Mouse (Mus musculus) kidney, adult 8-10 months (tissue): Measurements from ENCODE around the gene Aph1a.
"Not testable (repeated sequence)": the region's sequence is repeated elsewhere in the genome, so short reads cannot be mapped to it uniquely, and the experiment has no call there.

Source experiments
- DNase-seq, 2 experiments: peaks; one replicate each; pipeline ENCODE4 v3.0.0; 2022

The Aph1a gene

DNA sequence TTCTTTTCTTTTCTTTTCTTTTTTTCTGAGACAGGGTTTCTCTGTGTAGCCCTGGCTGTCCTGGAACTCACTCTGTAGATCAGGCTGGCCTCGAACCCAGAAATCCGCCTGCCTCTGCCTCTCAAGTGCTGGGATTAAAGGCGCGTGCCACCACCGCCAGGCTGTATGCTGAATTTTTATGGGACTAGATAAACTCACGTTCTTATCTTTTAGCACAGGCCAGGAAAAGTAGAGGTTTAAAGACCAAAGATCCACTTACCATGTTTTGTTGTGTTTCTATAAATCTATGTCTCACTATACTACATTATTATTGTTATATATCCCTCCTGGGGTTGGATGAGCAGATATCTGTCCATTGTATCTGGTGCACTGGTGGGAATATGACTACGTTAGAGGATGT is 29.7 kb downstream of the Aph1a start:
- not testable (repeated sequence) for DNase-seq

DNA sequence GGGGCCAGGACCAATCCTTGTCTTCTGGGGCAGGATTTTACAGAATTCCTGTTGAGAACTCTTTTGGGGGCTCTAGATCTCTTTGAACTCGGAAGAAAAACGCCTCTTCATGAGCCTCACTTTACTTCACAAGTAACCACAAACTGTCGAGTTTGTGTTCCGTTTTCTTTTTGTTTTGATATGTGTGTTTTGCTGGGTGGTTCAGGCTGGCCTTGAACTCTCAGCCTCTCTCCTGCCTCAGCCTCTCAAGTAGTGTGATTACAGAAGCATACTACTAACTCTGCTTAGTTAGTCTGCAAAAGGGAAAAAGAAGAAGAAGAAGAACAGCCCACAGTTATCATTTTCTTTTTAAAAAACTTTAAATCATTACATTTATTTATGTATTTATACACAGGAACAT is 30.4 kb downstream of the Aph1a start:
- DNase-seq: no peak

DNA sequence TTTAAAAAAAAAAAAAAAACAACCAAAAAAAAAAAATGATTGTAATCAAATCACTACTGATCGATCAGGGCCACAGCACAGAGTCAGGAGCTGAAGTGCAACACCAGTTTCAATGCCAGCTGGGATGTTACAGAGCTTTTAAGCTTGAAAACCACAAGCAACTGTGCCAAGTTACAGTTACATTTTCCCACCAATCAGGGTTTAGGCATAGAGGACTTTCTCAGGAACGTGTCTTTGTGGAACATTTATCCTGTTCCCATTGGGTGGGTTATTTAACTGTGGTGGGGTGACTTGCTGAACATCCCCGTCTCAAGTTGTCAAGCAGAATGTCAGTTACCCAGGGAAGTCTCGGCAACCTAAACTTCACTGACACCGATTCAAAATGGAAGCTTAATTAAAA is 31.3 kb downstream of the Aph1a start:
- DNase-seq: no peak

DNA sequence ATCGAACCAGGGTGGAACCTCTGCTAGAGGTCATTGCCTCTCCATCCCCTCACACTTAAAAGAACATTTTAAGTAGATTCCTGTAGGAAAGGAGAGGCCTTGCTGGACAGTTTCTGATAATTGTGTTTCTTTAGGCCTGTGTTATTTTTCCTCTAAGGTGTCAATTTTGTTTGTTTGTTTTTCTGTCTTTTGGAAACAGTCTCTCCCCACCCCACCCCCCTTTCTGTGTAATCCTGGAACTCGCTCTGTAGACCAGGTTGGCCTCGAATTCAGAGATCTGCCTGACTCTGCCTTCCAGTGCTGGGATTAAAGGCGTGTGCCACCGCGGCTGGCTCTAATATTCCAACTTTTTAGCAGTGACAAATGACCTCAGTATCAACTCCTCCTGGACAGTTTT is 34.5 kb downstream of the Aph1a start:
- no peak for DNase-seq

DNA sequence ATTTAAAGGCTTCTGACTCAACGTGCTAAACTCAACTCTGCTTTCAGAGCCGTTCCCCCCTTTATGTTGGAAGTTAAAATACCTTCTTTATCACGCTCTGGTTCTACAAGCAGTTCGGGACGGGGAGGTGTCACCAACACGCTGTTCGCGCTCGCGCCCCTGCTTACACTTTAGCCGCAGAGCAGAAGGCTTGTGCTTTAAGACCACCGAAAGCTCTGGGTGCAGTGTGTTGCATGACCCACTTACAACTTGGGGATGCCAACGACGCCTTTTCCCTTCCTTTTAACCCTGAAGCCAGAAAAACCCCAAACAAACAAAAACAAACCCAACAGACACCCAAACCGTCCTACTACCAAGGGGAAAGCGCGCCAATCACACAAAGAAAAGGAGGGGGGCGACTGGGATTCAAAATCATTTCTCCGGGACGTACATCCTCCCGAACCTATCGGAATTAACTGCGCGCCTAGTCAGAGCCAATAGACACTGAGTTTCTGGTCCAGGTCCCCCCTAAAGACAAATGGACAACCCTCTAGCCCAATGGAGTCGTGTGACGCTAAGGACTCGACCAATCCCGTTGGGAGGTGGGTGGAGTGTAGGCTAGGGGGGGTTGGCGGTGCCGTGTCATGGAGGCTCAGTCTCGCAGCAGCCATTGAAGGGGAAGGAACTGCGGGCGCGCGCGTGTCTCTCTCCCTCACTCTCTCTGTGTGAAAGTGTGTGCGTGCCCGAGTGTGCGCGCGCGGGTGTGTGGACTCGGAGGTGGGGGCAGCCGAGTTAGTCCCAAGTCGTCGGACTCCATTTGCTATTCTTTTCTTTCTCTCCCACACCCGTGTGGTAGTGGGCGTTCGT is 35.1 kb downstream of the Aph1a start, which contains the start of gene Anp32e:
Anp32e (plus strand) TSS at position 589 of the 846 bp plus-strand sequence.
- peak; percentile 98 for DNase-seq

DNA sequence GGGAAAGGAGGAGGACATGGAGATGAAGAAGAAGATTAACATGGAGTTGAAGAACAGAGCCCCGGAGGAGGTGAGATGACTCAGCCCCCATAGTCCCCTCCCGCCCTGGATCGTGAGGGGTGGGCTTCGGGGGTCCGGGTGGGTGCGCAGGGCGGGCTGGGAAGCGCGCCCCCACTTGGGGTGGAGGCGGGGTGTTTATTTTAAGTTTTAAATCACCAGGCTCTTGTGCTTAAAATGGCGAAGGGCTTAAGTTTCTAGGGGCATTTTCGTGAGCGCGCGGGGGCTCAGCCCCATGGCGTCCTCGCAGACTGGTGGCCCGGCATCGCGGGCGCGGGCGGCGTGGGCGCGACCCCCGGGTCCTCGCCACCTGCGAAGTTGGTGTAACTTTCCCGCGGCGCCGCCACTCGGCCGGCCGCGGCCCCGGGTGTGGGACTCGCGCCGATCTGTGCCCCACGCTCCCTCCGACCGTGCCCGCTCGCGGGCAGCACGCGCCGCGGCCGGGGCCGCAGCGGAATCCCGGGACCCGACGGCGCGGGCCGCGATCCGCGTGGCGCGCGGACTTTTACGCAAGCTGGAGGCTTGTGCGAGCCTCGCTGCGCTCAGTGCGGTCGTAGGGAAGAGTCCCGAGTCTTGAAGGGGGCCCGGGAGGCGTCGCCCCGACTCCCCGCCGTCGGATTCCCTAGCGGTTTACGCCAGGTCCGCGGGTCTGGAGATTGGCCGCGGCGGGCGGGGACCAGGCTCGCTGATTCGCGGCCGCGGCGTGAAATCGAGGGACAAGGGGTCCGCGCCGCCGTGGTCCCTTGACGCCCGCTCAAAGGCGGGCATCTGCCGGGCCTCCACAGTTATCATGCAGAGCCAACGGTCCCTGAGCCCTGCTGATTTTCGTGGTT is 36.1 kb downstream of the Aph1a start:
- peak in 1 of 2 experiments; percentile 39 for DNase-seq

DNA sequence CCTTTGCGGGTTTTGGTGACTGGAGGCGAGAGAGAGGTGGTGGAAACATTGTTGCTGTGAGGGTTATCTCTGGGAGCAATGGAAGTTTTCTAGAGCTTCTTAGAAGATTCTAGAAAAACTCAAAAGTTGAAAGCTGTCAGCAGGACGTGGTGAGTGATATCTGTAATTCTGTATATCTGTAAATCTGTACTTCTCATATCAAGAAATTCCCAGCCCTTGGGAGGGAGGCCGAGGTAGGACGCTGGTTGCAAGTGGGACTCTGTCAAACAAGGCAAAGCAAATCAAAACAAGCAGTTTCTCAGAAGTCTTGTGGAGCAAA is 36.7 kb downstream of the Aph1a start:
- no peak for DNase-seq

DNA sequence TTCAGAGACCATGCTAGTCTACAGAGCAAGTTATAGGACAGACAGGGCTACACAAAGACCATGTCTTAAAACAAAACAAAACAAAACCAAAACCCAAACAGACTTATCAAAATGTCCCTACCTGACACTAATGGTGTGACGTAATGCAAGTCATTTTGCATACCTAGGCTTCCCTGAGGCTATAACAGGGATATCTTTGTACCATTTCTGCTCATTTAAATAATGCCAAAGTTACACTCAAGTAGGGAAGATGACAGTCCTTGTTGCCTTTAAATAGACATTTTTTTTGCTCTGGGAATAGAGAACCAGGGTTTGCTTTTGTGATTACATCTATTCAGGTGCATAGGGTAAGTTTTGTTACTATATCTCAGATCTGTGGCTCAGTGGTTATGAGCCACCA is 37.7 kb downstream of the Aph1a start:
- DNase-seq: no peak

DNA sequence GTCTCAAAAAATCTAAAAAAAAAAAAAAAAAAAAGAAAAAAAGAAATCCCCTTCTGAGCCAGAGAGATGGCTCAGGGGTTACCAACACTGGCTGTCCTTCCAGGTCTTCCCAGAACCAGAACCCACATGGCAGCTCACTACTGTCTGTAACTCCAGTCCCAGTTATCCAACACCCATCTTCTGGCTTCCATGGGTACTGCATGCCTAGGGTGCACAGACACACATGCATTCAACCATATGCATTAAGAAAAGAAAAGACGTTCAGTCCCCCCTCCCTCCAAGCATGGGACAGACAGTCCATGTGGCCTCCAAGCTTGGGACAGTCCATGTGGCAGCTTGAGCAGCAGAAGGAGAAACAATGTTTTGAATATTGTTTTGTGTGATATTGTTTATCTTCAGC is 38.4 kb downstream of the Aph1a start:
- DNase-seq: no peak

DNA sequence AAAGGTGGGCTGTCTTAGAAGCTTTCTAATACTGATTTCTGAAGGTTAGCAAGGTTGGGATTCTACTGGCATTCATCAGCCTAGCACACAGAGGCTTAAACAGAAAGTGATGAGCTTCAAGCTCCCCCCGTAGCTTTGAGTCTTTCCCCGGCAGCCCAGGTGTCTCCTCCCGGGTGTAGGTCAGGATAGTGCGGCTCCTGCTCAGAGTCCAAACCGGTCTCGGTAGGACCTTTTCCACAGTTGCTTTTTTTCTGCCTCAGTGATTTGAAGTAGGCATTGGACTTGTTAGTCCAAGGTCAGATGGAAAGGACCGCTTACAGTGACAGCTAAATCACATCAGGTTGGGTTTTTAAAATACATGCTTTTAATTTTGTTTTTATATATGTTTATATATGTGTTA is 38.8 kb downstream of the Aph1a start:
- peak; percentile 45 to 56 for DNase-seq

DNA sequence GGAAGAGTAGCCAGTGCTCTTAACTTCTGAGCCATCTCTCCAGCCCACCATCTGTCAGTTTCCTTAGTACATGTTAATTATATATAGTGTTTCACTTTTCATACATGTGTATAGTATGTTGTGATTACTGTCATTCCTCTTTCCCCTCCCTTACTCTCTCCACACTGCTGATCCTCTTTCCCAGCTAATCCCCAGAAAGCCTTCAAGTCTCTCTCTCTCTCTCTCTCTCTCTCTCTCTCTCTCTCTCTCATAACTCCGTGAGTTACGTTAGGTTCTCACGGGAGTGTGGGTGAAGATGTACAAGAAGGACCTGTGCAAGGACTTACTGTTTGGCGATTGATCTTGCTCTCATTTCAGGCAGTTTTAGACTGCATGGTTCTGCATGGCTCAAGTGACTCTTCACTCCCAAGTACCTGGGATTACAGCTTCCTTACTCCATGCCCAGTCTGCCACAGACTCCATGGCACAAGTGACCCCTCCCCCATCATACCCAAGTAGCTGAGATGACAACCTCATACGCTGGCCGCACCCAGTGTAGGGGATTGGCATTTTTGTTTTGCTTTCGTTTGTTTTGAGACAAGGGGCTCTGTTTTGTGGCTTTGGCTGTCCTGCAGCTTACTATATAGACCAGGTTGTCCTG is 39.5 kb downstream of the Aph1a start:
- no peak for DNase-seq

DNA sequence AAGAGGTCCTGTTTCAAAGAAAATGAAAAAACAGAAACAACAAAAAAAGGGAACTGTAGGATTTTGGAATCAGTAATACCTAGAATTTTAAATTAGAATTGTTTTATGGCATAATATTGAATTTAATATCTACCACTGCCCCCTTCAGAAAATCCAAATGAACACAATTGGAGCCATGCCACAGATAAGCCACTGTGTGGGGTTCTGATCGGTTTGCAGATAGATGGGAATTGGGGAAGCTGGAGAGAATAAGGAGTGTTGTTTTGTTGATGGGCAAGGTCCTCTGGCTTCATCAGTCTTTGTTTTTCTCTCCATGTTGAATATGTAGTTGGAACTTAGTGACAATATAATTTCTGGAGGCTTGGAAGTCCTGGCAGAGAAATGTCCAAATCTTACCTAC is 40.7 kb downstream of the Aph1a start:
- DNase-seq: no peak

DNA sequence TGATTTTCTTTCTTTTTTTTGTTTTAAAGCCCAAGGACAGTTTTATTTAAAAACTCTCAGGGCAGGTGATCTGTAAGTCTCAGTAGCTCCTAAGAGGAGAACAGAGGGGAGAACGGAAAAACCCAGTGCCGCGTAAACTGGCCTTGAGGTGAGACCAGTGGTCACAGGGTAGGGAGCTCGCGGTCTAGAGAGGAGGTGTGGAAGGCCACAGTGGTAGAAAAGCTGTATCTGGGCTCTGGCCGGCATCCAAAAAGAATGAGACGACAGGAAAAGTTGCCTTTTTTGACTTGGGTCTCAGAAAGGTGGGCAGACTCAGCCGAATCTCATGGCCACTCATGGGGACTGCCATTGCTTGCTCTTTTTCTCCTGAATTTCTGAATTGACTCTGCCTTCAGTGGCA is 44.4 kb downstream of the Aph1a start:
- no peak for DNase-seq

DNA sequence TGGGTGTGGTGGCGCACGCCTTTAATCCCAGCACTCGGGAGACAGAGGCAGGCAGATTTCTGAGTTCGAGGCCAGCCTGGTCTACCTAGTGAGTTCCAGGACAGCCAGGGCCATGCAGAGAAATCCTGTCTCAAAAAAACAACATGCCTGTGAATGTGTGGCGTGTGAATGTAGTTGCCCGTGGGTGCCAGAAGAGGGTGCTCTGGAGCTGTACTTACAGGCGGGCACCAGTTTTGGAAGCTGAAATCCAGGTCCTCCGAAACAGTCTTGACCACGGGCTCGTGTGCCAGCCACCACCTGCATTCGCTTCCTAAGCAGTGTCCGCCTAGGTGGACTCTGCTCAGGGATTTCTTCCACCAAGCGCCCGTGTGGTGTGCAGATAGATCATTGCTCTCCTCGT is 45.1 kb downstream of the Aph1a start:
- DNase-seq: peak in 1 of 2 experiments; percentile 30

DNA sequence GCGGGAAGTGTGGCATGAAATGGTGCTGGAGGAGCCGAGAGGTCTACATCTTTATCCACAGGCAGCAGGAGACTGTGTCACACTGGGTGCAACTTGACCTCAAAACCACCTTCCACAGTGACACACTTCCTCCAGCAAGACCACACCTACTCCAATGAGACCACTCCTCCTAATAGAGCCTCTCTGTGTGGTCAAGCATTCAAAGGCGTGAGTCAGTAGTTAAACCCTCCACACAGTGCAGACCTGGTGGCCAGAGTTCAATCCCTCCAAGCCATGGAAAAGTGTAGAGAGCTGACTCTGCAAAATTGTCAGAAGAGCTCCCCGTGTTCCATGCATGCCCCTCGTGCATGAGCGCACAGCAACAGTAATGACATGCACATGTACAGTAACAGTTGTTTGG is 49.0 kb downstream of the Aph1a start:
- peak in 1 of 2 experiments; percentile 17 for DNase-seq

DNA sequence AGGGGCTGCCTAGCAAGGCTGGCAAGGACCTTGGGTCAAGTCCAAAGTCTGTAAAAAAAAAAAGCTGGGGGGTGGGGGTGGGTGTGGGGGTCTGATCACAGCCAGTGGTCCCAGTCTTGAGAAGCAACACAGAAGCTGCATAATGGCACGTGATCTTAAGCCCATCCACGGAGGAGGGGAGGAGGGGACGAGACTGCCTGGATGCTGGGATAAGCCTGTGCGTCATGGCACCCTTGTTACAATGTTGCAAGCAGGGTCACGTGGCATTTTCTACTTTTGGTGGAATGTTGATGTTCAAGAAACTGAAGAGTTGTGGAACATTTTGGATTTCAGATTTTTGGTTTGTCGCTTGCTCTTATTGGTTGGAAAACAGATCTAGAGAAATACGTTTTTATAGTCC is 49.5 kb downstream of the Aph1a start:
- no peak for DNase-seq

DNA sequence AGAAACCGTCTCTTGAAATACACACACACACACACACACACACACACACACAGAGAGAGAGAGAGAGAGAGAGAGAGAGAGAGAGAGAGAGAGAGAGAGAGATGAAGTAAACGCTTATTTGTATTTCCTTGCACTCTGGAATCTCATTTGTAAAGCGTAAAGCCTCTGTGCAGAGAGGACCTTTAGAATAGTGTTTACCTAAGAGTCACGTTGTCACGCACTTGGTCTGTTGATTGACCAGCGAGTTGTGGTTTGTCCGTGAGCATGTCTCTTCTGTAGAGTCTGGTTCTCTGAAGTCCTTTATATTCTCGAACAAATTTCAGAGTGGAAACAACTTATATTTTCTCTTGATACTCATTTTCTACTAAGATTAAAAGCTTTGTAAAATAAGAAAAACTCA is 51.0 kb downstream of the Aph1a start:
- no peak for DNase-seq

DNA sequence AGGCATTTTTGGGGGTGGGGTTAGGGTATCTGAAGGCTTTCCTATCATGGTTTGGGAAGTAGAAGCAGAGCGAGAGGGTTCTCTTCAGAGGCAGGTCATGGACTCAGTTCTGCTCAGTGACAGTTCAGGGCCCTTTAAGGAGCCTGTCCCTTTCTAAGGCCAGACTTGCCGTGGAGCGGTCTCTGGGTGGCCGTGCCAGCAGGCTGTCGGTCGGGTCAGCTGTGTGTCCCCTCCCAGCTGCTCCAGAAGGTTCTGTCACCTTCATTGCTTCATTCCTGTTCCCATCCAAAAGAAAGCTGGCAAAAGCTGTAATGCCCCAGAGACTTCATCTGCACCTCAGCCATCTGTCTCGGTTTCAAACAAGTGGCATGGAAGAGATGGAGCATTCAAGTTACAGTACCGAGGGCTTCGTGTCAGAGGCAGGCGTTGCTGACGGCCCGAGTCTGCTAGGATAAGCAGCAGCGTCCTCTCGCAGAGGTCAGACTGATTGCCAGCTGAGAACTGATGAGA is 52.0 kb downstream of the Aph1a start:
- no peak for DNase-seq
